Mouse (Mus musculus): ENCODE data around the gene Negr1. TPM values are rescaled to one million over a fixed set of nuclear protein-coding genes. Genes with fewer than 3 reads are reported as not detected.

Gene Negr1
- polyA plus RNA-seq, 1 experiment from 2014 or later, result 2.1 TPM

- Histone ChIP-seq H3K27ac (no peak overlapping the region), H3K4me1 (no peaks in the 10 kb centered on the region; the same call in 1 of the 2 replicates), H3K4me3 (no peak overlapping the region), H3K27me3 (ENCODE audit: poor library complexity, severe bottlenecking) (no peaks in the 10 kb centered on the region), H3K9me3 (no peaks in the 10 kb centered on the region), H3K36me3 (replicated peaks) (no peaks in the 10 kb centered on the region)
- 91% methylated on average over 2 of the region's 2 CpGs for WGBS
- no peak for DNase-seq (ENCODE audit: extremely low spot score, low spot score)
Measured at GRCm38 (mm10) chr3:156591125-156591524, 29.5 kb downstream of the Negr1 start.

GRCm38 (mm10) chr3:156606846-156607245 is 45.3 kb downstream of the Negr1 start:
- no peak overlapping the region for H3K4me3 ChIP-seq
- no peaks in the 10 kb centered on the region for H3K27me3 ChIP-seq (ENCODE audit: poor library complexity, severe bottlenecking)
- 84% methylated on average over 3 of the region's 3 CpGs for WGBS
- DNase-seq (ENCODE audit: extremely low spot score, low spot score), result no peak
- no peak overlapping the region for H3K27ac ChIP-seq
- H3K36me3 ChIP-seq (replicated peaks), result no peaks in the 10 kb centered on the region
- no peaks in the 10 kb centered on the region for H3K9me3 ChIP-seq
- no peaks in the 10 kb centered on the region for H3K4me1 ChIP-seq

- Histone ChIP-seq H3K27me3 (ENCODE audit: poor library complexity, severe bottlenecking) (no peaks in the 10 kb centered on the region), H3K4me1 (no peaks in the 10 kb centered on the region), H3K36me3 (replicated peaks) (no peaks in the 10 kb centered on the region), H3K27ac (no peak overlapping the region), H3K4me3 (no peak overlapping the region), H3K9me3 (no peaks in the 10 kb centered on the region)
- WGBS, result 96% methylated on average over 2 of the region's 2 CpGs
- DNase-seq (ENCODE audit: extremely low spot score, low spot score), result no peak
Measured at GRCm38 (mm10) chr3:156619921-156620320, 58.3 kb downstream of the Negr1 start.

- Histone ChIP-seq H3K36me3 (replicated peaks) (no peaks in the 10 kb centered on the region), H3K27ac (no peak overlapping the region), H3K4me1 (peaks cover 18% of the 10 kb centered on the region), H3K9me3 (no peaks in the 10 kb centered on the region), H3K4me3 (no peak overlapping the region), H3K27me3 (ENCODE audit: poor library complexity, severe bottlenecking) (no peaks in the 10 kb centered on the region)
- no peak for DNase-seq (ENCODE audit: extremely low spot score, low spot score)
- 72% methylated on average over 2 of the region's 2 CpGs for WGBS
Measured at GRCm38 (mm10) chr3:156628594-156628993, 67.0 kb downstream of the Negr1 start.

- Histone ChIP-seq H3K9me3 (no peaks in the 10 kb centered on the region), H3K27me3 (ENCODE audit: poor library complexity, severe bottlenecking) (no peaks in the 10 kb centered on the region), H3K4me3 (no peak overlapping the region), H3K36me3 (replicated peaks) (no peaks in the 10 kb centered on the region), H3K27ac (no peak overlapping the region), H3K4me1 (peaks cover 12% of the 10 kb centered on the region)
- WGBS, result 48% methylated on average over 3 of the region's 3 CpGs
- no peak for DNase-seq (ENCODE audit: extremely low spot score, low spot score)
Measured at GRCm38 (mm10) chr3:156632942-156633341, 71.3 kb downstream of the Negr1 start.

GRCm38 (mm10) chr3:156639382-156639781 is 77.8 kb downstream of the Negr1 start:
- Histone ChIP-seq H3K27me3 (ENCODE audit: poor library complexity, severe bottlenecking) (no peaks in the 10 kb centered on the region), H3K27ac (no peak overlapping the region), H3K9me3 (no peaks in the 10 kb centered on the region), H3K36me3 (replicated peaks) (no peaks in the 10 kb centered on the region), H3K4me3 (no peak overlapping the region), H3K4me1 (no peaks in the 10 kb centered on the region)
- WGBS, result 89% methylated on average over 3 of the region's 3 CpGs
- no peak for DNase-seq (ENCODE audit: extremely low spot score, low spot score)

- Histone ChIP-seq H3K9me3 (no peaks in the 10 kb centered on the region), H3K27ac (no peak overlapping the region), H3K4me1 (no peaks in the 10 kb centered on the region), H3K4me3 (no peak overlapping the region), H3K27me3 (ENCODE audit: poor library complexity, severe bottlenecking) (no peaks in the 10 kb centered on the region), H3K36me3 (replicated peaks) (no peaks in the 10 kb centered on the region)
- 86% methylated on average over 3 of the region's 3 CpGs for WGBS
- DNase-seq (ENCODE audit: extremely low spot score, low spot score), result no peak
Measured at GRCm38 (mm10) chr3:156643710-156644363, 82.2 kb downstream of the Negr1 start.

GRCm38 (mm10) chr3:156648378-156648777 is 86.8 kb downstream of the Negr1 start:
- no peaks in the 10 kb centered on the region for H3K9me3 ChIP-seq
- H3K27ac ChIP-seq, result no peak overlapping the region
- no peak overlapping the region for H3K4me3 ChIP-seq
- WGBS, result 85% methylated on average over 3 of the region's 3 CpGs
- no peaks in the 10 kb centered on the region for H3K4me1 ChIP-seq
- H3K36me3 ChIP-seq (replicated peaks), result no peaks in the 10 kb centered on the region
- DNase-seq (ENCODE audit: extremely low spot score, low spot score), result no peak
- H3K27me3 ChIP-seq (ENCODE audit: poor library complexity, severe bottlenecking), result no peaks in the 10 kb centered on the region

GRCm38 (mm10) chr3:156662553-156662952 is 101.0 kb downstream of the Negr1 start:
- no peaks in the 10 kb centered on the region for H3K4me1 ChIP-seq
- no peaks in the 10 kb centered on the region for H3K9me3 ChIP-seq
- H3K27me3 ChIP-seq (ENCODE audit: poor library complexity, severe bottlenecking), result no peaks in the 10 kb centered on the region
- H3K4me3 ChIP-seq, result no peak overlapping the region
- H3K36me3 ChIP-seq (replicated peaks), result no peaks in the 10 kb centered on the region
- H3K27ac ChIP-seq, result no peak overlapping the region
- 90% methylated on average over 2 of the region's 2 CpGs for WGBS
- no peak for DNase-seq (ENCODE audit: extremely low spot score, low spot score)

GRCm38 (mm10) chr3:156672560-156672959 is 111.0 kb downstream of the Negr1 start:
- no peak overlapping the region for H3K4me3 ChIP-seq
- DNase-seq (ENCODE audit: extremely low spot score, low spot score), result no peak
- no peaks in the 10 kb centered on the region for H3K9me3 ChIP-seq
- no peaks in the 10 kb centered on the region for H3K4me1 ChIP-seq
- no peak overlapping the region for H3K27ac ChIP-seq
- no peaks in the 10 kb centered on the region for H3K36me3 ChIP-seq (replicated peaks)
- H3K27me3 ChIP-seq (ENCODE audit: poor library complexity, severe bottlenecking), result no peaks in the 10 kb centered on the region
- WGBS, result 84% methylated on average over 3 of the region's 3 CpGs

- Histone ChIP-seq H3K27ac (no peak overlapping the region), H3K27me3 (ENCODE audit: poor library complexity, severe bottlenecking) (no peaks in the 10 kb centered on the region), H3K4me1 (no peaks in the 10 kb centered on the region), H3K36me3 (replicated peaks) (no peaks in the 10 kb centered on the region), H3K9me3 (no peaks in the 10 kb centered on the region), H3K4me3 (no peak overlapping the region)
- no peak for DNase-seq (ENCODE audit: extremely low spot score, low spot score)
- 92% methylated on average over 5 of the region's 5 CpGs for WGBS
Measured at GRCm38 (mm10) chr3:156690059-156690605, 128.5 kb downstream of the Negr1 start.

GRCm38 (mm10) chr3:156698687-156699086 is 137.1 kb downstream of the Negr1 start:
- no peak for DNase-seq (ENCODE audit: extremely low spot score, low spot score)
- Histone ChIP-seq H3K4me3 (no peak overlapping the region), H3K9me3 (no peaks in the 10 kb centered on the region), H3K27me3 (ENCODE audit: poor library complexity, severe bottlenecking) (no peaks in the 10 kb centered on the region), H3K36me3 (replicated peaks) (no peaks in the 10 kb centered on the region), H3K4me1 (no peaks in the 10 kb centered on the region), H3K27ac (no peak overlapping the region)
- 95% methylated on average over 1 of the region's 1 CpGs for WGBS

- 84% methylated on average over 1 of the region's 1 CpGs for WGBS
Measured at GRCm38 (mm10) chr3:156703241-156703640, 141.6 kb downstream of the Negr1 start.

More at GRCm38 (mm10) chr3:156703241-156703640, 141.6 kb downstream of the Negr1 start:
- Histone ChIP-seq H3K36me3 (replicated peaks) (no peaks in the 10 kb centered on the region), H3K4me3 (no peak overlapping the region), H3K9me3 (no peaks in the 10 kb centered on the region), H3K4me1 (no peaks in the 10 kb centered on the region), H3K27ac (no peak overlapping the region), H3K27me3 (ENCODE audit: poor library complexity, severe bottlenecking) (no peaks in the 10 kb centered on the region)
- DNase-seq (ENCODE audit: extremely low spot score, low spot score), result no peak
